Mouse (Mus musculus) heart, adult 2 months (tissue): ENCODE data around the gene Pif1.

Experiments
- CTCF ChIP-seq: fragments of 200-600 bp; IDR thresholded peaks from 2 replicates; pipeline ENCODE4 v1.8.1; 2022; ENCODE audit warnings: antibody characterized with exemption, mild to moderate bottlenecking, moderate library complexity
- EP300 ChIP-seq: fragments of 200-500 bp; IDR thresholded peaks from 2 replicates; pipeline ENCODE4 v1.6.1; 2011; ENCODE audit warnings: low read depth, low read length, control low read depth; ENCODE audit not compliant: insufficient read depth

GRCm38 (mm10) chr9:65568787-65569186 lies 18.2 kb upstream of the Pif1 start:
- TF ChIP-seq CTCF: no peak
- no peak for TF ChIP-seq EP300
